Mouse (Mus musculus): ENCODE measurements around the gene Cyp46a1.

The Cyp46a1 gene

GRCm38 (mm10) chr12:108311741-108312290 lies 22.4 kb upstream of the Cyp46a1 start:
- DNase-seq (ENCODE audit: inconsistent ontology term) = no peak

- no peak for DNase-seq (ENCODE audit: inconsistent ontology term)
Measured at GRCm38 (mm10) chr12:108312432-108312851, 21.7 kb upstream of the Cyp46a1 start.

- DNase-seq (ENCODE audit: inconsistent ontology term) = no peak
Measured at GRCm38 (mm10) chr12:108313244-108313772, 20.9 kb upstream of the Cyp46a1 start.

- no peak for DNase-seq (ENCODE audit: inconsistent ontology term)
Measured at GRCm38 (mm10) chr12:108315818-108316217, 18.4 kb upstream of the Cyp46a1 start.

- DNase-seq (ENCODE audit: inconsistent ontology term) = no peak
Measured at GRCm38 (mm10) chr12:108316655-108317054, 17.5 kb upstream of the Cyp46a1 start.

- DNase-seq (ENCODE audit: inconsistent ontology term) = no peak
Measured at GRCm38 (mm10) chr12:108317201-108317738, 16.9 kb upstream of the Cyp46a1 start.

- no peak for DNase-seq (ENCODE audit: inconsistent ontology term)
Measured at GRCm38 (mm10) chr12:108317826-108318430, 16.3 kb upstream of the Cyp46a1 start.

- DNase-seq (ENCODE audit: inconsistent ontology term) = no peak
Measured at GRCm38 (mm10) chr12:108318499-108318898, 15.7 kb upstream of the Cyp46a1 start.

GRCm38 (mm10) chr12:108320096-108320495 lies 14.1 kb upstream of the Cyp46a1 start:
- DNase-seq (ENCODE audit: inconsistent ontology term) = no peak

GRCm38 (mm10) chr12:108326401-108326800 lies 7.8 kb upstream of the Cyp46a1 start:
- peak; percentile 16 for DNase-seq (ENCODE audit: inconsistent ontology term)

- peak; percentile 54 for DNase-seq (ENCODE audit: inconsistent ontology term)
Measured at GRCm38 (mm10) chr12:108327889-108328491, 6.2 kb upstream of the Cyp46a1 start.

GRCm38 (mm10) chr12:108333056-108333455 lies 1.1 kb upstream of the Cyp46a1 start:
- peak; percentile 91 for DNase-seq (ENCODE audit: inconsistent ontology term)

- no peak for DNase-seq (ENCODE audit: inconsistent ontology term)
Measured at GRCm38 (mm10) chr12:108333481-108333882, 699 bp upstream of the Cyp46a1 start.

GRCm38 (mm10) chr12:108334529-108334928 lies 348 bp downstream of the Cyp46a1 start:
- DNase-seq (ENCODE audit: inconsistent ontology term) = peak; percentile 42

- DNase-seq (ENCODE audit: inconsistent ontology term) = peak; percentile 47
Measured at GRCm38 (mm10) chr12:108338572-108339190, 4.5 kb downstream of the Cyp46a1 start.

- DNase-seq (ENCODE audit: inconsistent ontology term) = no peak
Measured at GRCm38 (mm10) chr12:108348151-108348550, 14.0 kb downstream of the Cyp46a1 start.

GRCm38 (mm10) chr12:108349026-108349425 lies 14.8 kb downstream of the Cyp46a1 start:
- no peak for DNase-seq (ENCODE audit: inconsistent ontology term)

- no peak for DNase-seq (ENCODE audit: inconsistent ontology term)
Measured at GRCm38 (mm10) chr12:108350931-108351330, 16.8 kb downstream of the Cyp46a1 start.

- no peak for DNase-seq (ENCODE audit: inconsistent ontology term)
Measured at GRCm38 (mm10) chr12:108352371-108353136, 18.4 kb downstream of the Cyp46a1 start.

GRCm38 (mm10) chr12:108354284-108354683 lies 20.1 kb downstream of the Cyp46a1 start:
- DNase-seq (ENCODE audit: inconsistent ontology term) = no peak

- DNase-seq (ENCODE audit: inconsistent ontology term) = no peak
Measured at GRCm38 (mm10) chr12:108355271-108355670, 21.1 kb downstream of the Cyp46a1 start.

Data from Muller cell, postnatal 12 days (primary cell).